Mouse (Mus musculus) Muller cell, postnatal 12 days (primary cell): Measurements from ENCODE around the gene Gm16181.

ENCODE experiments used
- DNase-seq: peaks from one replicate; pipeline ENCODE4 v3.0.0-alpha.2; 2015; ENCODE audit errors: inconsistent ontology term

Gm16181 gene

GRCm38 (mm10) chr17:35269653-35270347 is 49.2 kb downstream of the Gm16181 start:
- peak; percentile 81 for DNase-seq

- no peak for DNase-seq
Measured at GRCm38 (mm10) chr17:35272249-35272648, 51.6 kb downstream of the Gm16181 start.
